Mouse (Mus musculus) kidney, adult 2 months (tissue): ENCODE data around the gene Txlnb.

Experiments
- CTCF ChIP-seq: fragments of 200-500 bp; conservative IDR thresholded peaks from 2 replicates; pipeline ENCODE4 v1.5.1; 2011; ENCODE audit warnings: low read depth, mild to moderate bottlenecking, control low read depth, low read length, moderate library complexity, mixed read lengths; ENCODE audit not compliant: insufficient read depth, insufficient read length
- POLR2A ChIP-seq: fragments of 200-500 bp; IDR thresholded peaks from one replicate; pipeline ENCODE4 v1.6.1; 2011; ENCODE audit warnings: low read depth, low read length, control low read depth

GRCm38 (mm10) chr10:17752478-17752877 lies 43.5 kb upstream of the Txlnb start:
- no peak for TF ChIP-seq POLR2A
- no peak for TF ChIP-seq CTCF
